In the genomic region with DNA sequence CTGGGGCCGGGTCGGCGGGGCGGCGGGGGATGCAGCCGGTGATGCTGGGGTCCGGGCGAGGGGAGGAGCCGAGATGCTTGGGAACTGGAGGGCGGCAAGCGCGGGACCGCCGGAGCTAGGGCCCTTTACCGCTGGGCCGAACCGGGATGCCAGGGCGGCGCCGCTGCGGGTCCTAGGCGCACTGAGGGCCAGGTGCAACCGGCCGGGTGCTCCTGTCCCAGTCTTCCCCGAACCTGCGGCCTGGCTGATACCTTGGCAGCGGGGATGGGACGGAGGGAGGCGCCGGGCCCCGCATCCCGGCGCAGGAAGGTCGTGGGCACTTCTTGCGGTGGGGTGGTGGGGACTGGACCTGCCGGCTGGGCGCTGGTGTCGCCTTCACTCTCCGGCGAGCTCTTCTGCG, we compare ENCODE assay signal across 8 mouse cellular contexts. TPM values are rescaled to one million over a fixed set of nuclear protein-coding genes. Genes with fewer than 3 reads are reported as not detected.
A peak's percentile ranks its signal among the peaks of the same experiment; 100 is the strongest.
DNase-seq lines count a peak whose midpoint lies in the region; ATAC-seq and TF ChIP-seq lines count a peak whose summit lies in the region.

No protein-coding gene starts in this region.

- no peaks in the 10 kb centered on the region for H3K36me3 ChIP-seq in embryonic facial prominence, embryonic 12.5 days
- H3K36me3 ChIP-seq in intestine, embryonic 14.5 days (ENCODE audit: control insufficient read depth, insufficient read depth, low read length) = no peaks in the 10 kb centered on the region
- H3K36me3 ChIP-seq in midbrain, embryonic 16.5 days (ENCODE audit: control insufficient read depth, insufficient read depth, low read length) = no peaks in the 10 kb centered on the region

- TF ChIP-seq CTCF in layer of hippocampus, adult 2 months (conservative IDR thresholded peaks at IDR 0.05) = no peak

- H3K4me1 ChIP-seq in embryonic facial prominence, embryonic 12.5 days = 0 out of 2 replicates have a peak, but pooled peaks cover 4% of the 10 kb centered on the region
- H3K4me1 ChIP-seq in intestine, embryonic 14.5 days (replicated peaks; ENCODE audit: control insufficient read depth, insufficient read depth, low read length) = peaks cover 7% of the 10 kb centered on the region; the same call in 1 of the 2 replicates
- peaks cover 7% of the 10 kb centered on the region for H3K4me1 ChIP-seq in midbrain, embryonic 16.5 days (ENCODE audit: control insufficient read depth, insufficient read depth, low read length)

- ATAC-seq in embryonic facial prominence, embryonic 12.5 days (ENCODE audit: insufficient number of reproducible peaks, insufficient read depth, low FRiP score, low TSS enrichment) = peak; percentile 73; the same call in 1 of the 2 replicates
- no peak for ATAC-seq in intestine, embryonic 14.5 days (replicated peaks; ENCODE audit: low FRiP score, low TSS enrichment, low read depth)
- no peak for ATAC-seq in midbrain, embryonic 16.5 days

- no peaks in the 10 kb centered on the region for H3K27me3 ChIP-seq in embryonic facial prominence, embryonic 12.5 days
- H3K27me3 ChIP-seq in intestine, embryonic 14.5 days (replicated peaks; ENCODE audit: control insufficient read depth, insufficient read depth, low read length) = 0 out of 2 replicates have a peak, but pooled peaks cover 3% of the 10 kb centered on the region
- no peaks in the 10 kb centered on the region; the same call in 1 of the 2 replicates for H3K27me3 ChIP-seq in midbrain, embryonic 16.5 days (ENCODE audit: control insufficient read depth, insufficient read depth, low read depth, low read length)

- peak overlapping the region; percentile 91 for H3K4me3 ChIP-seq in layer of hippocampus, adult 2 months
- peak overlapping the region; percentile 79 for H3K4me3 ChIP-seq in embryonic facial prominence, embryonic 12.5 days
- peak overlapping the region; percentile 60 for H3K4me3 ChIP-seq in intestine, embryonic 14.5 days (ENCODE audit: low read depth, low read length)
- H3K4me3 ChIP-seq in midbrain, embryonic 16.5 days (ENCODE audit: low read depth, low read length) = peak overlapping the region; percentile 86

- H3K9ac ChIP-seq in embryonic facial prominence, embryonic 12.5 days = peak overlapping the region; percentile 73
- peak overlapping the region; percentile 63 for H3K9ac ChIP-seq in intestine, embryonic 14.5 days (ENCODE audit: low read length)
- H3K9ac ChIP-seq in midbrain, embryonic 16.5 days (ENCODE audit: low read depth, low read length) = peak overlapping the region; percentile 83

- peak overlapping the region; percentile 96 for H3K4me2 ChIP-seq in embryonic facial prominence, embryonic 12.5 days (replicated peaks)
- H3K4me2 ChIP-seq in intestine, embryonic 14.5 days (ENCODE audit: low read length) = peak overlapping the region; percentile 97
- H3K4me2 ChIP-seq in midbrain, embryonic 16.5 days (ENCODE audit: low read length) = peak overlapping the region; percentile 90

- intact Hi-C loops in left cerebral cortex, postnatal 36 days (cut with DNase I) = no loop called here

- DNase-seq in layer of hippocampus, adult 2 months (ENCODE audit: low spot score in 2 of 2) = no peak
- no peak for DNase-seq in layer of hippocampus, adult 11-12 months (ENCODE audit: low spot score)
- no peak for DNase-seq in intestine, embryonic 14.5 days (ENCODE audit: low spot score)
- no peak for DNase-seq in layer of hippocampus, adult 18-20 months (ENCODE audit: low spot score in 2 of 2)
- no peak for DNase-seq in kidney, adult 8-10 months
- DNase-seq in left cerebral cortex, postnatal 36 days (ENCODE audit: low spot score in 2 of 2) = no peak

- under 1% methylated on average over 39 of the region's 41 CpGs for WGBS in embryonic facial prominence, embryonic 12.5 days
- WGBS in intestine, embryonic 14.5 days = under 1% methylated on average over 40 of the region's 41 CpGs
- under 1% methylated on average over 40 of the region's 41 CpGs for WGBS in midbrain, embryonic 16.5 days

- peak overlapping the region; percentile 52; the same call in 1 of the 2 replicates for H3K27ac ChIP-seq in layer of hippocampus, adult 2 months
- H3K27ac ChIP-seq in embryonic facial prominence, embryonic 12.5 days = no peak overlapping the region
- no peak overlapping the region for H3K27ac ChIP-seq in intestine, embryonic 14.5 days (ENCODE audit: low read depth)
- no peak overlapping the region for H3K27ac ChIP-seq in midbrain, embryonic 16.5 days (ENCODE audit: low read length)

- no peaks in the 10 kb centered on the region for H3K9me3 ChIP-seq in embryonic facial prominence, embryonic 12.5 days
- no peaks in the 10 kb centered on the region for H3K9me3 ChIP-seq in intestine, embryonic 14.5 days (ENCODE audit: control insufficient read depth, low read length)
- H3K9me3 ChIP-seq in midbrain, embryonic 16.5 days (replicated peaks; ENCODE audit: control insufficient read depth, low read length, poor library complexity, severe bottlenecking) = no peaks in the 10 kb centered on the region

RNA-seq across cellular contexts. Expression of gene Eif5a2, which starts 0.3 kb away (rescaled TPM):
- 10 to 100 TPM; 30.5 to 31.8 TPM for total RNA-seq in layer of hippocampus, adult 2 months (2021)
- polyA plus RNA-seq in embryonic facial prominence, embryonic 12.5 days (2016; fragmentation: Nextera tagmentation; extraction: Ambion mirVana) = 11.1 and 11.3 TPM in 2 replicates
- 7.0 and 8.3 TPM in 2 replicates for polyA plus RNA-seq in intestine, embryonic 14.5 days (2014; fragmentation: Nextera tagmentation; extraction: Ambion mirVana)
- polyA plus RNA-seq in midbrain, embryonic 16.5 days (2015; fragmentation: Nextera tagmentation; extraction: Ambion mirVana) = 9.5 and 9.9 TPM in 2 replicates
- 10 to 100 TPM; 34.7 to 35.5 TPM for total RNA-seq in layer of hippocampus, adult 18-20 months (2021)
- 10 to 100 TPM; 32.1 to 33.3 TPM for total RNA-seq in left cerebral cortex, postnatal 36 days (2021)

RNA-seq across cellular contexts. Expression of gene Rpl22l1, which starts 23.8 kb away (rescaled TPM):
- total RNA-seq in layer of hippocampus, adult 2 months (2021) = 100 to 1,000 TPM; 200 to 208 TPM
- polyA plus RNA-seq in embryonic facial prominence, embryonic 12.5 days (2016; fragmentation: Nextera tagmentation; extraction: Ambion mirVana) = 439 and 450 TPM in 2 replicates
- 513 and 539 TPM in 2 replicates for polyA plus RNA-seq in intestine, embryonic 14.5 days (2014; fragmentation: Nextera tagmentation; extraction: Ambion mirVana)
- 224 and 241 TPM in 2 replicates for polyA plus RNA-seq in midbrain, embryonic 16.5 days (2015; fragmentation: Nextera tagmentation; extraction: Ambion mirVana)
- total RNA-seq in layer of hippocampus, adult 18-20 months (2021) = 100 to 1,000 TPM; 197 to 209 TPM
- 100 to 1,000 TPM; 196 to 200 TPM for total RNA-seq in left cerebral cortex, postnatal 36 days (2021)
